Comparison of ENCODE assay signal across 8 mouse cellular contexts in genomic region chr1:56969364-56970360, GRCm38 (mm10). TPM values are rescaled to one million over a fixed set of nuclear protein-coding genes. Genes with fewer than 3 reads are reported as not detected.
DNase-seq lines count a peak whose midpoint lies in the region; ATAC-seq lines count a peak whose summit lies in the region.

No protein-coding gene starts in this region.

- ATAC-seq in granulocyte monocyte progenitor cell, adult 5-6 weeks (replicated peaks; ENCODE audit: poor library complexity, severe bottlenecking): peak; percentile 6

- peak; percentile 34 to 41 for DNase-seq in cerebellum, postnatal 10 days
- no peak for DNase-seq in cerebellum, postnatal 25 days
- DNase-seq in ES-CJ7 (ENCODE audit: low read depth, low spot score): peak; percentile 57
- DNase-seq in kidney, postnatal 10 days: peak; percentile 43
- peak; percentile 49 for DNase-seq in neural tube, embryonic 10.5 days (ENCODE audit: extremely low spot score, low spot score)
- no peak for DNase-seq in cerebellum, adult 18-20 months
- no peak for DNase-seq in right cerebral cortex, postnatal 4 days

RNA-seq across cellular contexts. Expression of gene Satb2, which starts 8.8 kb away (rescaled TPM):
- total RNA-seq in granulocyte monocyte progenitor cell, adult 5-6 weeks (2014; fragmentation: Nextera tagmentation): 1.0 and 1.9 TPM in 2 replicates
- total RNA-seq in granulocyte monocyte progenitor cell, adult 5-6 weeks (2017): 0.56 and 7.2 TPM in 2 replicates

Comparison
In these comparisons a context has a peak if more than half of its experiments do, and no peak if none do; other contexts are left out.
1. DNase-seq: peak in cerebellum, postnatal 10 days (2 of 2), ES-CJ7 (single experiment), kidney, postnatal 10 days (single experiment) and neural tube, embryonic 10.5 days (single experiment); none in cerebellum, postnatal 25 days (0 of 2), cerebellum, adult 18-20 months (0 of 2) and right cerebral cortex, postnatal 4 days (single experiment).